Mouse (Mus musculus) liver, adult (tissue): ENCODE results near the gene Rnf227.

Source experiments
- GATA4 ChIP-seq: IDR thresholded peaks from 2 replicates; pipeline ENCODE4 v1.6.1; 2014; ENCODE audit warnings: mild to moderate bottlenecking, low read length; ENCODE audit not compliant: insufficient replicate concordance

Rnf227 gene

GRCm38 (mm10) chr11:69375646-69376045 lies 35.4 kb downstream of the Rnf227 start:
- no peak for TF ChIP-seq GATA4

DNA sequence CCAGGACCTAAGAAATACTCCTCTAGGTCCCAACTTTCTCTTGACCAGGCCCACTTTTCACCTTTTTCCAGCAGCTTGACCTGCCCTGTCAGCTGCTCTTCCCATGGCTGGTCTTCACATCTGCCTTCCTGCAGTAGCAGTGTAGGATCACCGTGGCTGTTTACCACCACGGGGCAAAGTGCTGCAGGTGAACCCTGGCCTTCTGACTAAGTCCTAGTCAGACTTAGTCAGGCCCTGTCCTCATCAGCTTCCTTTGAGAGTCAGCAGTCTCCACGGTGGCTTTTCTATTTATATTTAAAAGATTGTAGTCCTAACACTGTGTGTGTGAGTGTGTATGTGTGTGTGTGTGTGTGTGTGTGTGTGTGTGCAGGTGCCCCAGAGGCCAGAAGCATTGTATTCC lies 37.5 kb downstream of the Rnf227 start:
- no peak for TF ChIP-seq GATA4

GRCm38 (mm10) chr11:69379600-69379999 lies 39.3 kb downstream of the Rnf227 start:
- no peak for TF ChIP-seq GATA4

DNA sequence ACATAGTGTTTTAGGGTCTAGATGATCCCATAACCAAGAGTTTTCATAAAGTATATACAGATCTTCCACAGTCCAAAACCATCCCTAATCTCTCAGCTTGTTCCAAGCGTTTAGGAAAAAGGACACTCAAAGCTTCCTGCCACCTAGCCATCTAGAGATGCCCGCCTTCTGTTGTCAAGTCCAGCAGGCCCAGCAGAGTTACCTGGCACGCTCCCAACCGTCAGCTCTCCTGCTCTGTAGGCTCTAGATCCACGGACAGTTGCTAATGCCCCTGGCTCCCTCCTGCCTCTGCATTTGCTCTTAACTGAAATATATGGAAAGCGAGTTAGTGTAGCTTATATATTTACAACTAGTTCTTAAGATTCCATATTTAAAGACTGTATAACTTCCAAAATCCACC lies 41.1 kb downstream of the Rnf227 start:
- TF ChIP-seq GATA4, result no peak

- TF ChIP-seq GATA4, result no peak
Observed at GRCm38 (mm10) chr11:69382478-69383105, 42.3 kb downstream of the Rnf227 start.

DNA sequence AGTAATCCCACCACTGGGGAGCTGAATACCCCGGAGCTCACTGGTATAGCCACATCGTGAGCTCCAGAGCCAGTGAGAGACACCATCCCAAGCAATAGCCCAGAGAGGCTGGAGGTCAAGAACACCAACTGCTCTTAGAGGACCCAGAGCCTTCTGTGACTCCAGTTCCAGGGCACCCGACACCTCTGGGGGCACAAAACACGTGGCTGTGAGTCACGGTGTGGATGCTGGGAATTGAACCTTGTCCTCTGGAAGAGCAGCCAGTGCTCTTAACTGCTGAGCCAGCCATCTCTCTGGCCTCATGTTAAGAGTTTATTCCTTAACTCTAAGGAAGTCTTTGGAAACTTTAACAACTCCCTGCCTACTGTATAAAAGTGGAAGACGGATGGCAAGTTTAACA lies 44.7 kb downstream of the Rnf227 start:
- TF ChIP-seq GATA4, result no peak

DNA sequence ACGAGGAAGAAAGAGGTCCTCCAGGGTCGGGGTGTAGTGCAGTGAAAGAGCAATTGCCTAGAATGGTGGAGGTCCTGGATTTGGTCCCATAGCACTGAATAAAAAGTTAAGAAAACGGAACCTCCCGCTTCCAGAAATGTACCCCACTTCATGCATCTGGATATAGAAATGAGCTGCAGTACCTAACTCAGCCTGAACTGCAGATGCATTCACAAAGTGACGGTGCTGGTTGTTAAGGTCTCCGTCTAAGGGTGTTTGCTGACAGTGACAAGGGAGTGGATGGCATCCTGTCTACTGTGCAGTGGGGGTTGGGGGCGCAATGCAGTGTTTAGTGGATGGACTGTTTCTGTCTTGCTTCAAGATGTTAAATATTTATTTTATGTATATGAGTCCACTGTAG lies 46.5 kb downstream of the Rnf227 start:
- no peak for TF ChIP-seq GATA4

DNA sequence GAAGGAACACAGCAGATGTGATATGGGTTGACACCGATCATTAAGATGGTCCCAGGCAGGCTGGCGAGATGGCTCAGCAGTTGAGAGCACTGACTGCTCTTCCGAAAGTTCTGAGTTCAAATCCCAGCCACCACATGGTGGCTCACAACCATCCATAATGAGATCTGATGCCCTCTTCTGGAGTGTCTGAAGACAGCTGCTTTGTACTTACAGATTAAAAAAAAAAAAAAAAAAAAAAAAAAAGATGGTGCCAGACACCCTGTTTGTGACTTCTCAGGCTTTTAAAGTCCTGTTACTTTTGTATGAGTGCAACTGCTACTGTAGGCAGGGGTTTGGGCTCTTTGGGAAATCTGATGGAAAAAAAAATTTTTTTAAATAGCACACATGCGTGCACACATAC lies 48.4 kb downstream of the Rnf227 start:
- TF ChIP-seq GATA4, result no peak

DNA sequence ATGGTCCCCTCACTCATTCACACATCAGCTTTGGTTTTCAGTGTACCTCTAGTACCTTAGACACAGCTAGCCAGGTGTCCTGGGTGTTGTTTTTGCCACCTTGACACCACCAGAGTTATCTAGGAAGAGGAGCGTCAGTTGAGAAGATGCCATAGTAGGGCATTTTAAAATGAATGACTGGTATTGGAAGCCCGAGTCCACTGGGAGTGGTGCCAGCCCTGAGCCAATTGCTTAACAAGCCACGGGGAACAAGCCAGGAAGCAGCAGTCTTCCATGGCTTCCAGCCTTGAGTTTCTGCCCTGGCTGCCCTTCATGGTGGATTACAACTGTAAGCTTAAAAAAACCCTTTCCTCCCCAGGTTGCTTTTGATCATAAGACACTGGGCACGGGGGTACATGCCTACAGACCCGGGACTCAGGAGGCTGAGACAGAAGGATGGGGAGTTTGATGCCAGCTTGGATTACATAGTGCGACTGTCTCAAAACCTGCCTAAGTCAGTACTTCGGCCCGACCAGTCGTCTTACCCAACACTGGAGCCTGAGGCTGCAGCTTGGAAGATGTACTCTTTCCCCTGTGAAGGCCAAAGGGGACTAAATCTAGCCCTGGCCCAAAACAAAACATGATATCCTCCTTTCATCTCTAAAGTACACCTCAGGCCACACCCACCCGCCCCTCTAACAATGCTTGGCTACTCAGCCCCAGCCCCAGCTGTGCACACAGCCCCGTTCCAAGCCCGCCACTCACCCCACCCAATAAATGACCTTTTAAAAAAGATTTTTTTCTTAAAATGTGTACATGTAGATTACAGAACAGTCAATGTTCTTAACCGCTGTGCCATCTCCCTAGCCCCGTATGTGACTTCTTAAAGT lies 49.5 kb downstream of the Rnf227 start:
- no peak for TF ChIP-seq GATA4

DNA sequence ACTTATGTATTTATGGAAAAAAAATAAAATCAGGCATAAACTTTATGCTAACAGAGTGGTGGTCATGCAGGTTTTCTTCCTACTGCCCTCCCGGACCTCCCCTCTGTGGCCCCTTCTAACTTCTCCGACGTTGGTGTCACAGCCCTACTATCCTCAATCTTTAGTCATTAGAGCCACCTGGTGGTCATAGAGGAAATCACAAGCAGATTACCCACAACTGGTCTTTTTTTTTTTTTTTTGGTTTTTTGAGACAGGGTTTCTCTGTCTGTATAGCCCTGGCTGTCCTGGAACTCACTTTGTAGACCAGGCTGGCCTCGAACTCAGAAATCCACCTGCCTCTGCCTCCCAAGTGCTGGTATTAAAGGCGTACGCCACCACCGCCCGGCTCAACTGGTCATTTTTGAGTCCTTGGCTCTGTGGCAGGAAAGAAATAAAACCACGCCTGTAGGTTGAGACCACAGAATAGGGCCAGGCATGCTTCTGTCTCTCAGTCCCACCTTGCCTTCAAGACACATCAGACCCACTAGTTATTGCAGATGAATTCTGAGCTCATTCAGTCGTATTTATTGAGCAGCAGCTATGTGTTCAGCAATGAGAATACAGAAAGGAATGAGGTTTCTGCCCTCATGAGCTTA lies 50.3 kb downstream of the Rnf227 start:
- no peak for TF ChIP-seq GATA4
